Mouse (Mus musculus): ENCODE data around the gene Fdx1l. TPM values are rescaled to one million over a fixed set of nuclear protein-coding genes. Genes with fewer than 3 reads are reported as not detected.

Gene Fdx1l
- polyA plus RNA-seq (2015; fragmentation: Nextera tagmentation; extraction: Ambion mirVana), result 51.1 and 53.4 TPM in 2 replicates

- Histone ChIP-seq H3K9me3 (no peaks in the 10 kb centered on the region), H3K4me3 (peak within 1 kb of the TSS; percentile 86), H3K4me2 (peak within 1 kb of the TSS; percentile 87), H3K4me1 (peaks cover 19% of the 10 kb centered on the region), H3K36me3 (peaks cover 74% of the 10 kb centered on the region), H3K27me3 (replicated peaks) (no peaks in the 10 kb centered on the region), H3K27ac (replicated peaks) (peak within 1 kb of the TSS; percentile 71), H3K9ac (peak within 1 kb of the TSS; percentile 92)
- WGBS, result 3% methylated on average over 58 of the region's 58 CpGs
- ATAC-seq (ENCODE audit: extremely low read depth, insufficient number of reproducible peaks, low FRiP score, low TSS enrichment), result peak; percentile 74; the same call in 1 of the 2 replicates
These were observed at the start of gene Fdx1l, which contains the start of gene Gm49373 for GRCm38 (mm10) chr9:21073044-21073840. Gene Fdx1l (minus strand): TSS chr9:21073614. Gene Gm49373 (minus strand): TSS chr9:21073096.

GRCm38 (mm10) chr9:21121483-21121882 is 48.1 kb upstream of the Fdx1l start:
- H3K9me3 ChIP-seq, result no peaks in the 10 kb centered on the region
- no peak overlapping the region for H3K9ac ChIP-seq
- peaks cover 16% of the 10 kb centered on the region for H3K4me1 ChIP-seq
- no peak overlapping the region for H3K4me2 ChIP-seq
- H3K27me3 ChIP-seq (replicated peaks), result no peaks in the 10 kb centered on the region
- peaks cover 67% of the 10 kb centered on the region for H3K36me3 ChIP-seq
- no peak for ATAC-seq (ENCODE audit: extremely low read depth, insufficient number of reproducible peaks, low FRiP score, low TSS enrichment)
- WGBS, result 85% methylated on average over 16 of the region's 16 CpGs
- no peak overlapping the region for H3K27ac ChIP-seq (replicated peaks)
- no peak overlapping the region for H3K4me3 ChIP-seq

GRCm38 (mm10) chr9:21117073-21117472 is 43.7 kb upstream of the Fdx1l start:
- no peaks in the 10 kb centered on the region for H3K27me3 ChIP-seq (replicated peaks)
- H3K4me3 ChIP-seq, result no peak overlapping the region
- no peak overlapping the region for H3K9ac ChIP-seq
- no peak for ATAC-seq (ENCODE audit: extremely low read depth, insufficient number of reproducible peaks, low FRiP score, low TSS enrichment)
- H3K4me2 ChIP-seq, result no peak overlapping the region
- H3K9me3 ChIP-seq, result no peaks in the 10 kb centered on the region
- 74% methylated on average over 6 of the region's 6 CpGs for WGBS
- no peak overlapping the region for H3K27ac ChIP-seq (replicated peaks)
- H3K4me1 ChIP-seq, result no peaks in the 10 kb centered on the region
- peaks cover 50% of the 10 kb centered on the region for H3K36me3 ChIP-seq

- Histone ChIP-seq H3K4me1 (no peaks in the 10 kb centered on the region), H3K36me3 (peaks cover 30% of the 10 kb centered on the region)
- no peak for ATAC-seq (ENCODE audit: extremely low read depth, insufficient number of reproducible peaks, low FRiP score, low TSS enrichment)
These were observed 41.7 kb upstream of the Fdx1l start for GRCm38 (mm10) chr9:21115105-21115504.

GRCm38 (mm10) chr9:21114190-21114589 is 40.8 kb upstream of the Fdx1l start:
- 85% methylated on average over 7 of the region's 7 CpGs for WGBS
- Histone ChIP-seq H3K9ac (no peak overlapping the region), H3K4me3 (no peak overlapping the region), H3K4me2 (no peak overlapping the region), H3K27me3 (replicated peaks) (no peaks in the 10 kb centered on the region), H3K9me3 (no peaks in the 10 kb centered on the region), H3K36me3 (peaks cover 27% of the 10 kb centered on the region), H3K27ac (replicated peaks) (no peak overlapping the region), H3K4me1 (no peaks in the 10 kb centered on the region)
- no peak for ATAC-seq (ENCODE audit: extremely low read depth, insufficient number of reproducible peaks, low FRiP score, low TSS enrichment)

More at GRCm38 (mm10) chr9:21115105-21115504, 41.7 kb upstream of the Fdx1l start:
- Histone ChIP-seq H3K27ac (replicated peaks) (no peak overlapping the region), H3K9ac (no peak overlapping the region), H3K4me2 (no peak overlapping the region), H3K27me3 (replicated peaks) (no peaks in the 10 kb centered on the region), H3K9me3 (no peaks in the 10 kb centered on the region), H3K4me3 (no peak overlapping the region)
- 86% methylated on average over 8 of the region's 8 CpGs for WGBS

GRCm38 (mm10) chr9:21113751-21114150 is 40.3 kb upstream of the Fdx1l start:
- Histone ChIP-seq H3K4me3 (no peak overlapping the region), H3K9me3 (no peaks in the 10 kb centered on the region), H3K4me1 (no peaks in the 10 kb centered on the region), H3K27ac (replicated peaks) (no peak overlapping the region), H3K4me2 (no peak overlapping the region), H3K36me3 (peaks cover 31% of the 10 kb centered on the region), H3K27me3 (replicated peaks) (no peaks in the 10 kb centered on the region), H3K9ac (no peak overlapping the region)
- 82% methylated on average over 6 of the region's 6 CpGs for WGBS
- ATAC-seq (ENCODE audit: extremely low read depth, insufficient number of reproducible peaks, low FRiP score, low TSS enrichment), result no peak

- Histone ChIP-seq H3K9ac (no peak overlapping the region), H3K27ac (replicated peaks) (no peak overlapping the region), H3K27me3 (replicated peaks) (no peaks in the 10 kb centered on the region), H3K9me3 (no peaks in the 10 kb centered on the region), H3K4me1 (no peaks in the 10 kb centered on the region), H3K36me3 (peaks cover 38% of the 10 kb centered on the region), H3K4me3 (no peak overlapping the region), H3K4me2 (no peak overlapping the region)
- 38% methylated on average over 23 of the region's 23 CpGs for WGBS
- no peak for ATAC-seq (ENCODE audit: extremely low read depth, insufficient number of reproducible peaks, low FRiP score, low TSS enrichment)
These were observed 34.3 kb upstream of the Fdx1l start for GRCm38 (mm10) chr9:21107607-21108237.

GRCm38 (mm10) chr9:21105760-21106564 is 32.5 kb upstream of the Fdx1l start:
- no peak for ATAC-seq (ENCODE audit: extremely low read depth, insufficient number of reproducible peaks, low FRiP score, low TSS enrichment)
- WGBS, result 65% methylated on average over 5 of the region's 5 CpGs
- Histone ChIP-seq H3K9ac (0 out of 2 replicates have a peak overlapping the region, but pooled peaks have one; percentile 24), H3K4me2 (no peak overlapping the region), H3K9me3 (no peaks in the 10 kb centered on the region), H3K27me3 (replicated peaks) (no peaks in the 10 kb centered on the region), H3K4me3 (no peak overlapping the region), H3K36me3 (peaks cover 38% of the 10 kb centered on the region), H3K27ac (replicated peaks) (no peak overlapping the region), H3K4me1 (no peaks in the 10 kb centered on the region)

GRCm38 (mm10) chr9:21104814-21105213 is 31.4 kb upstream of the Fdx1l start:
- Histone ChIP-seq H3K4me2 (no peak overlapping the region), H3K27me3 (replicated peaks) (no peaks in the 10 kb centered on the region), H3K4me3 (no peak overlapping the region), H3K27ac (replicated peaks) (no peak overlapping the region), H3K9ac (no peak overlapping the region), H3K9me3 (no peaks in the 10 kb centered on the region), H3K4me1 (peaks cover 6% of the 10 kb centered on the region), H3K36me3 (peaks cover 38% of the 10 kb centered on the region)
- ATAC-seq (ENCODE audit: extremely low read depth, insufficient number of reproducible peaks, low FRiP score, low TSS enrichment), result no peak
- 80% methylated on average over 6 of the region's 6 CpGs for WGBS

GRCm38 (mm10) chr9:21102076-21102475 is 28.7 kb upstream of the Fdx1l start:
- ATAC-seq (ENCODE audit: extremely low read depth, insufficient number of reproducible peaks, low FRiP score, low TSS enrichment), result no peak
- H3K27ac ChIP-seq (replicated peaks), result no peak overlapping the region

More at GRCm38 (mm10) chr9:21102076-21102475, 28.7 kb upstream of the Fdx1l start:
- H3K36me3 ChIP-seq, result peaks cover 21% of the 10 kb centered on the region
- no peaks in the 10 kb centered on the region for H3K9me3 ChIP-seq
- H3K4me3 ChIP-seq, result no peak overlapping the region
- WGBS, result 94% methylated on average over 2 of the region's 2 CpGs
- peaks cover 16% of the 10 kb centered on the region for H3K4me1 ChIP-seq
- H3K4me2 ChIP-seq, result no peak overlapping the region
- H3K9ac ChIP-seq, result no peak overlapping the region
- no peaks in the 10 kb centered on the region for H3K27me3 ChIP-seq (replicated peaks)
